Mouse (Mus musculus): ENCODE data around the gene Nrn1.

Nrn1 gene

GRCm38 (mm10) chr13:36724533-36725470 is 10.1 kb downstream of the Nrn1 start:
- DNase-seq (ENCODE audit: low read depth, low spot score) = no peak

GRCm38 (mm10) chr13:36723726-36724300 is 11.1 kb downstream of the Nrn1 start:
- DNase-seq (ENCODE audit: low read depth, low spot score) = no peak

GRCm38 (mm10) chr13:36722309-36722708 is 12.6 kb downstream of the Nrn1 start:
- DNase-seq (ENCODE audit: low read depth, low spot score) = no peak

- DNase-seq (ENCODE audit: low read depth, low spot score) = no peak
Measured at GRCm38 (mm10) chr13:36720297-36721017, 14.5 kb downstream of the Nrn1 start.

- no peak for DNase-seq (ENCODE audit: low read depth, low spot score)
Measured at GRCm38 (mm10) chr13:36717376-36717775, 17.6 kb downstream of the Nrn1 start.

GRCm38 (mm10) chr13:36716708-36717107 is 18.2 kb downstream of the Nrn1 start:
- DNase-seq (ENCODE audit: low read depth, low spot score) = no peak

GRCm38 (mm10) chr13:36714101-36714500 is 20.8 kb downstream of the Nrn1 start:
- DNase-seq (ENCODE audit: low read depth, low spot score) = no peak

- DNase-seq (ENCODE audit: low read depth, low spot score) = no peak
Measured at GRCm38 (mm10) chr13:36707088-36707690, 27.7 kb downstream of the Nrn1 start.

- no peak for DNase-seq (ENCODE audit: low read depth, low spot score)
Measured at GRCm38 (mm10) chr13:36696351-36696771, 38.6 kb downstream of the Nrn1 start.

GRCm38 (mm10) chr13:36695516-36696201 is 39.3 kb downstream of the Nrn1 start:
- no peak for DNase-seq (ENCODE audit: low read depth, low spot score)

- DNase-seq (ENCODE audit: low read depth, low spot score) = no peak
Measured at GRCm38 (mm10) chr13:36683581-36683980, 51.4 kb downstream of the Nrn1 start.

- DNase-seq (ENCODE audit: low read depth, low spot score) = no peak
Measured at GRCm38 (mm10) chr13:36680690-36681355, 54.1 kb downstream of the Nrn1 start.

GRCm38 (mm10) chr13:36679345-36679744 is 55.6 kb downstream of the Nrn1 start:
- DNase-seq (ENCODE audit: low read depth, low spot score) = no peak
